Mouse (Mus musculus) spleen, embryonic (tissue): Measurements from ENCODE around the gene Ccdc22.

Experiments used
- CTCF ChIA-PET: fragments of 350-600 bp; sonication (Branson Sonifier 250); formaldehyde crosslinking; loops from one replicate; lab custom pipeline; 2022; lab: Charles Lee

Gene Ccdc22

DNA sequence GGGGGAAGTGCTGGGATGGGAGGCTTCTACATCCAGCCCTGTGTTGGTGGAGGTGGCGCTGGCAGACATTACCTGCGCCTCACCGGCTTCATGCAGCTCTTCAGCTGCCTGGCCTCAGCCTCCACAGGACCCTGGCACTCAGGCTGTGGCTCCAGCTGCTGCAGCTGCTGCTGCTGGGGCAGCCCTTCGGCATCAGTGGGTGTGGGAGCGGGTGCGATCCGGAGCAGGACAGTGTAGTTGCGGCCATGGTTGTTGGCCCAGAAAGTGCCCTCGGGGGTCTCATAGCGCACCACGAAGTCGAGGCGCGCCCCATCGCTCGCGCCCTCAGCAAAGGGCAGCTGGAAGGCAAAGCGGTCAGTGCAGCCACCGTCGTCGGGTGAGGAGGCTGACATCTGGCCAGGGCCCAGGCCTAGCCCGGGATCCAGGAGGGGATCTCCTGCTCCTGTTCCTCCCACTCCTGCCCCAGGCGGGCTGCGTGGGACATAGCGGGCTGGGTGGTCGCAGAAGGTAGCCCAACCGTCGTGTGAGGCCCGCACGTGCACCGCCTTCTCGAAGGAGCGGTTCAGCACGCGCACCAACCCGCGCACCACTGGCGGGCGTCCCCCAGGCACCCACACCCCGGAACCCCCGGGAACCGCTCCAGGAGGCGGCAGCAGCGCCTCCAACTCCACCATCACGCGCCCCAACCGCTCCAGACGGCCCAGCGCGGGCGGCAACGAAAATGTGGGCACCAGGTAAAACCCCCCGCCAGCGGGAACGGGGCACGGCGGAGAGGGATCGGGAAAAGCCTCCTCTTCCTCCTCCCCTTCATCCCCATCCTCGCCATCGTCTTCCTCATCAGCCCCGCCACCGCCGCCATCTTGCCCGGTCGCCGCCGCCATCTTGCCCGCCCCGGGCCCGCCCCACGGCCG is 31.9 kb downstream of the Ccdc22 start, which contains the start of gene Foxp3:
Foxp3 (plus strand) TSS at position 469 of the 911 bp plus-strand sequence.
- CTCF ChIA-PET = no interaction called here

GRCm38 (mm10) chrX:7572466-7572865 is 32.9 kb downstream of the Ccdc22 start:
- CTCF ChIA-PET = no interaction called here

- CTCF ChIA-PET = no interaction called here
These were observed 33.7 kb downstream of the Ccdc22 start for GRCm38 (mm10) chrX:7571565-7572136.

GRCm38 (mm10) chrX:7570481-7571175 is 34.7 kb downstream of the Ccdc22 start:
- CTCF ChIA-PET = no interaction called here

DNA sequence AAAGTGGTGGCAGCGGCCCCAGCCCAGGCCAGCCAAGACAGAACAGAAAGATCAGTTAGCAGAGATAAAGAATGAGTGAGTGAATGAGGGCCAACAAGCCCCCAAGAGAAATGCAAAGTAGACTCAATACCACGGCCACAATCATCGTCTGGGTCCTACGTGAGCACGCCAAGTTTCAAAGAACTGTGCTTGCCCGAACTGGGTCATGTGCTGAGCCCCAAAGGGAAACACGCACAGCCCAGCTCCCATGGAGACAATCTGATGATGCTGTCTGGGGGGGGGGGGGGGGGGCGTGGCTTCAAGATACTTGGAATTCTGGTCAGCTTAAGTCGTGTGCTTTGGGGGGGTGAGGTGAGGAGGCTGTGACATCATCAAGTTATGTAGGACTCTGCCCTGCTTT is 37.8 kb downstream of the Ccdc22 start:
- CTCF ChIA-PET = no interaction called here

GRCm38 (mm10) chrX:7566352-7566751 is 39.0 kb downstream of the Ccdc22 start:
- CTCF ChIA-PET = no interaction called here

GRCm38 (mm10) chrX:7563076-7563475 is 42.2 kb downstream of the Ccdc22 start:
- CTCF ChIA-PET = no interaction called here

DNA sequence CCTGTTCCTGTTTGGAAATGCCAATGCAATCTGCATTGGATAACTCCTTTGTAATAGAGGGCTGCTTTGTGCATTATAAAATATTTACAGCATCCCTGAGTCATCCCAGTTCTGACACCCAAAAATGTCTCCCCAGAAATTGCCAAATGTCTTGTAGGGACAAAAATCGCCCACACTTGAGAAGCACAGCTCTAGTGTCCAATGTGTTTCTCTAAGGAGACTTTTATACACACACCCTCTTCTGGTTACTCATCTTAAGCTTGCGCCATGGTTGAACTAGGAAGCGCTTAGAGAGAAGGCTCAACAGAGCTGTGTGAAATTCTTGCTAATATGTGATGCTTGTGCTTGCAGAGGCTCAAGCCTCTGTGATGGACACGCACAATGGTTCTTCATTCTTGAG is 51.8 kb downstream of the Ccdc22 start:
- CTCF ChIA-PET = interaction anchor here (0.6 kb wide), 1 partner anchor 118 kb away, joined by 4 read pairs; no protein-coding TSS in a partner anchor
